Mouse (Mus musculus): ENCODE measurements at regions not wholly inside any gene's neighbourhood (a gene's known extent, or its start where the extent isn't known, plus 50 kb on each side); places are given as distances from the start of the nearest gene placed in this dataset.
A peak's percentile ranks its signal among the peaks of the same experiment; 100 is the strongest.

GRCm38 (mm10) chr3:136444598-136444997 lies 118.7 kb upstream of the Bank1 start:
- no peak for DNase-seq (ENCODE audit: low spot score in 2 of 2)

DNA sequence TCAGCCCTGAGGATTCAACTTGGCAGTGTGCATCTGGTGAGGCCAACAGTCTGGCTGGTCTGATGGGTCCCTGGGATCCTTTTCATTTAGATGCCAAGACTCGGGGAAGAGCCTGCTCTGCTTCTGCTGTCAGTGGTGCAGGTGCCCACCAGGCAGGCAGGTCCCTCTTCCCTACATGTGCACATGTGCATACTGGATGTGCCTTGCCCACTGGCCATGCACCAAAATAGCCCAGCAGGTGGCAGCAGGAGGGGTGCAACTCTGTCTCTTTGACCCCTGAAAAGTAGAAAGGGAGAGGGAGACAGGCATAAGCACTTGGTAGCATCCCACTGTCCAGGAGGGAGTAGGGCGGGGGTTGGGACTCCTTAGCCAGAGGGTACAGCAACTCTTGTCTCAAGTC lies 116.2 kb upstream of the Bank1 start:
- peak in 1 of 2 experiments; percentile 4 for DNase-seq (ENCODE audit: low spot score in 2 of 2)

GRCm38 (mm10) chr3:136439907-136440645 lies 114.2 kb upstream of the Bank1 start:
- no peak for DNase-seq (ENCODE audit: low spot score in 2 of 2)

- DNase-seq (ENCODE audit: low spot score in 2 of 2), result no peak
Observed at GRCm38 (mm10) chr3:136439350-136439749, 113.5 kb upstream of the Bank1 start.

DNA sequence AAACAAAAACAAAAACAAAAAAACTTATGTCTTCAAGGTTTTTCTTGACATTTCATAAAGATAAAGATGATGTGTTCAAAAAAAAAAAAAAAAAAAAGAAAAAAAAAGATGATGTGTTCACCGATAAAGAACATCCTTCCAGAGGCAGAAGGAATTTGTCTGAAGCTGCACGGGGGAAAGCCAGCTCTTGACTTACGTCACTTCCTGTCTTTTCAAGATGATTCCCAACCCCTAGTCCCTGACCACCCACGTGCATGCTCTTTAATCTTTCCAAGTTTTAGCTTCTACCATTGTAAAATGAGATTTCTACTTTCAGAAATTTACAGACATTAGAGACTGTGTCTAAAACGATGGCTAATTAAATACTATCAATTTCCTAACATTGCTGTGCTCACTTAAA lies 108.5 kb upstream of the Bank1 start:
- DNase-seq (ENCODE audit: low spot score in 2 of 2), result no peak

DNA sequence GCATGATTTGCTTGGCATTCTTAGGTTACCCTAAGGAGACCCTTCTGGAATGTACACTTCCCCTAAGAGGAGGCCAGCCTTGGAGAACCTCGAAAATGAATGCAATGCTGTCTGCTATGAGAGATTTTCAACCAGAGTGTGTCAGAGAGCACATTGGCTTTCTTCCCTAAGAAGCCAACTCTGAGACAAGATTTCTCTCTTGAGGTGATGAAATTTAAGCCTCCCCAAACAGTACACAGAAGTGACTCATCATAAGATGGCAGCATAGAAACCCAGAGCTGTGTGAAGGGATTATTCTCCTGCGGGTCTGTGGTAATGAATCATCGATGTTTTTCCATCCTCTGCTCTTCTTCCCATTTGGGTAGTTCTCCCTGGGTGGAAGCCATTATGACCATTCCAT lies 106.2 kb upstream of the Bank1 start:
- DNase-seq (ENCODE audit: low spot score in 2 of 2), result no peak

DNA sequence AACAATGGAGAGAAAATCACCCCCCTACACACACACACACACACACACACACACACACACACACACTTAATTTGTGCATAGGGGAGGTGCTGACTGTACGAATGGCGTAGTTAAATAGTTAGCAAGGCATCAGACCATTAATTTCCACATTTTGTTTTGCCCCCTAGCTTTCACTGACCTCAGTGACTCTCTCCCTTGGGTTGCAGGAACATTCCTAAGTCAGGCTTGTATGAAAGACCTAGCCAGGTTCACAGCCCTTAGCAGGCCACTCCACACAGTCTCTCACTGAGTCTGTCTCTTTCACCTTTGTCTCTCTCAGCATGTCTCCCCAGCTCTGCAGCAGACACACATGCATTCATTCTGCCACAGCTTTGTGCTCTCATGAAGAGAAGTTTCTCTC lies 101.6 kb upstream of the Bank1 start:
- no peak for DNase-seq (ENCODE audit: low spot score in 2 of 2)

DNA sequence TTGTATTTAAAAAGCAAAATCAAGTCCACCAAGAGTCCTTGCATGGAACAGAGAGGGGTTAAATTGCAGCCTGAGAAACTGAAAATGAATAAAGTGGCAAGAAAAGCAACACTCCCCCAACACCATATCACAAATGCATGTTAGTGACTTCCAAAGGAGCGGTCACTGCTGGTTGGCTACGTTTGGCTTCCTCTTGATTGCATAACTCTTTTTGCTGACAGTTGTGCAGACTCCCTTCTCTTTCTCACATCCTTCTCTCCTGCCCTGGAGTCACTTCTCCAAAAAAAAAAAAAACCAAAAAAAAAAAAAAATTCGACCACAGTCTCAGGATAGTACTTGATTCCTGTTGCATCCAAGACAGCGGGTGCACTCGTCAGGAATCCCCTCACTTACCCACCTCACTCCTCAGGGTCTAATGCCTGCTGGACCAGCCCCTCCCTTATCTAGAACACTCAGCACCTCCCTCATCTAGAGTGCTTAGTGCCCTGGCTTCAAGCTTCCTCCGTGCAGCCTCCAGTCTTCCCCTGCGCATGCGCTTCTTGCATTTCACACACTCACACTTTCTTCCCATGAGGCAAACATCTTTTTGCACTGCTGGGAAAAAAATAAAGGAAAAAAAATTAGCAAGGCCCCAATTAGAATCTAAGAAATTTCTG lies 100.8 kb upstream of the Bank1 start:
- DNase-seq (ENCODE audit: low spot score in 2 of 2), result no peak

- no peak for DNase-seq (ENCODE audit: low spot score in 2 of 2)
Observed at GRCm38 (mm10) chr3:136421969-136422614, 96.2 kb upstream of the Bank1 start.

DNA sequence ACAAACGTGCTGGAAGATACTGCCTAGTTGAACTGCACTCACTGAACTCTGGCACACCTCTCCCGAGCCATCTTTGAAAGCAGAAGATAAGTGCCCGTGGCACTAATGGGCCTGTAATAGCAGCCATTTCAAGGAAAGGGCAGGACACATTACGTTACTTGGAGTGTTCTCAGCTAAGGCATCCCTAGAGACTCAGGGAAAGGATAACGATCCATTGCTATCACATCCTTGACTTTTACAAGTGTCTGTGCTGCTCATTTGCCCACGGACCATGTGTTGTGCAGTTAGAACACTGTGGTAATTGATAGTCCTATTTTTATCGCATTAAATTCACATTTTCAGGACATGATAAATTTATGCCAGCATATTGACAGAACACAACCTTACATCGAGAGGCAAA lies 79.7 kb upstream of the Bank1 start:
- no peak for DNase-seq (ENCODE audit: low spot score in 2 of 2)

DNA sequence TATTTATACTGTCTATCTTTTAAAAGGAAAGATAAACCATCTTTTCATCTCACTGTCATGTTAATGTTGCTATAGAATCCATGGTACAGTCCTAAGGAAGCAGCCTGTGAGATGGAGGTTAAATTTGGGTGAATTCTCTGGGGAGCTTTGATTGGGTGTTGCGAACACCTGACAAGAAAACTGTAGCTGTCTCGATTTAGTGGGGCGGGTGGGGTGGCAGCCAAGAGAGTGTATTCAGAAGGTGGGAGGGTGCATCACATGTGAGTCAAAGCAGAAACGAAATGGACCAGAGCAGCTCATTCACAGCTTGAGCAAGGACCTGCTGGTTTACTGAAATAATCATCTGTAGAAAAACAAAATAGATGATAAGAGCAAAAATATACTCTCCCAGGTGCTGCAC lies 57.4 kb upstream of the Bank1 start:
- no peak for DNase-seq (ENCODE audit: low spot score in 2 of 2)

- DNase-seq (ENCODE audit: low spot score in 2 of 2), result no peak
Observed at GRCm38 (mm10) chr3:136380644-136381043, 54.8 kb upstream of the Bank1 start.

DNA sequence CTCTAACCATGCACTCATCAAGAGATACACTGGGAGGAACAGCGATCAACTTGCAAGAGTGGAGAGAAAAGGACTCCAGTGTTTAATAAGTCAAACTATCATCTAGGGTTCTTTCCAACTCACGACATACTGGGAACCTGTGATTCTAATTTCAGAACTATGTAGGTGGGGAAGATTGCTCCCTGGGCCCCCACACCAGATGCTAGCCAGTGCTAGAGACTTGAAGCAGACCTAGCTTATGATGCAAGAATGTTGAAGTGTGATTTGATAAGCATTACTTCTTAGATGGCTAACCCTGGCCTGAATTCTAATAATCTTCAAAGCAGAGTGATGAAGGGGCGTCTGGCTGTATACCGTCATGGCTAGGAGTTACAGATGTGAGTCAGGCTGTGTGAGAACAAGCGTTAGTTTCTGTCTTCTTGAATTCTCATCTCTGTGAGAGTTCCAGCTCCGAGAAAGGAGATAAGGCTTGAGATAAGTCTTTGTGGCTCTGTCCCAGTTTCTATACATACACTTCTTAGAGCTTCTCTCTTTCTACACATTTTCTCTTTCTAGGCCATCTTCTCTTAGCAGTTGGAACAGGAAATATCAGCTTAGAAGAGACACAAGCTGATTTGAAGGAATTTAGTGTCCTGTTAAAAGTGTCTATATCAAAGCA lies 54.0 kb upstream of the Bank1 start:
- DNase-seq (ENCODE audit: low spot score in 2 of 2), result no peak

DNA sequence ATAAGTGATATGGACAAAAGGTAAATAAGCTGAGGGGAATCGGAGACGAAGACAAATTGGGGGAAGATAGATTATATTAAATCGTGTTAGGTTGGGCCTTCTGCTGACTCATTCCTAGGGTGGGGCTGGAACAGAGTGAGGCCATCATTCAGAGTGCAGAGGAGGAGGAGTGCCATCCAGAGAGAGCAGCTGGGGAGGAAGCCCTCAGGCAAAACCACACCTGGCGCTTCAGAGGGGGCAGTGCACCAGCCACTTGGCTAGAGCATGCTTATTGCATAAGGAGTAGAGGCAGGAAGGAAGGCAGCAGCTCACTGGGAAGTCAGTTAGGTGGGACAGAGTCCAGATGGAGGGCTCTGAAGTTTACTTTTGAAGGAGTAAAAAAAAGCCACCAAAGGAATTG lies 51.0 kb upstream of the Bank1 start:
- DNase-seq (ENCODE audit: low spot score in 2 of 2), result no peak

All from spleen, postnatal 14 days (tissue).